Mouse (Mus musculus) spleen, postnatal 10 days (tissue): ENCODE results near the gene Olfr67.
"Not testable (repeated sequence)": the region's sequence is repeated elsewhere in the genome, so short reads cannot be mapped to it uniquely, and the experiment has no call there.

ENCODE experiments used
- DNase-seq, 2 experiments: peaks; one replicate each; pipeline ENCODE4 v3.0.0; 2021 to 2022; ENCODE audit warnings: low spot score in 2 of 2

Gene Olfr67

DNA sequence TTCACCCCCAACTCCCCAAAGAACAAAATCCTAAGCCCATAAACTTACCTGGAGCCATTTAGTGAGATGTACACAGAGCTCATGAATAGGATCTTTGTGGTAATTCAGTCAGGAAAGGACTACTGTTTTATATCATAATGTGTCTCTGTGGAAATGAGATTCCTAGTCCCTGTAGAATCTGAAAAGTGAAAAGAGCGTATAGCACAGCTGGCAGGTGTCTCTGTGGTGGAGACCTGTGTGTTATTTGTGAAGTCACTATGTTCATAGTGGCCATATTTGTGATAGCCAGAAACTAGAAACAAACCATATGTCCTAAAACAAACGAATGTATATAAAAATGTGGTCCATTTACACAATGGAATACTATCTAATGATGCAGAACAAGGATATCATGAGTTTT is 20.1 kb downstream of the Olfr67 start, which contains the start of gene Olfr69:
Gene Olfr69, minus strand, starts transcription at position 101 of the 400 bp plus-strand sequence.
- DNase-seq = no peak

DNA sequence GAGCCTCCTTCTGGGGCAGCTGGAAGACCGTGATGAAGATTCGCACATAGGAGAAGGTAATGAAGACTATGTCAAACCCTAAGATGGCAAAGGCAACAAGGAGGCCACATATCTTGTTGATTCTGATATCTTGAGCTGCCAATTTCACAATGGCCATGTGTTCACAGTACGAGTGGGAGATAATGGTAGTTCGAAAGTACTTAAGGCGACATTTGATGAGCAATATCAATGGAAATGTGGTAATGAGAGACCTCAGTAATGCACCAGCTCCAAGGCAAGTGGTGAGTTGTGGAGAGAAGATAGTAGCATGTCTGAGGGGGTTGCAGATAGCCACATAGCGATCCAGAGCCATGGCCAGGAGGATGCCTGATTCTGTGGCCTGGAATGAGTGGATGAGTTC is 23.9 kb downstream of the Olfr67 start:
- DNase-seq = not testable (repeated sequence)

DNA sequence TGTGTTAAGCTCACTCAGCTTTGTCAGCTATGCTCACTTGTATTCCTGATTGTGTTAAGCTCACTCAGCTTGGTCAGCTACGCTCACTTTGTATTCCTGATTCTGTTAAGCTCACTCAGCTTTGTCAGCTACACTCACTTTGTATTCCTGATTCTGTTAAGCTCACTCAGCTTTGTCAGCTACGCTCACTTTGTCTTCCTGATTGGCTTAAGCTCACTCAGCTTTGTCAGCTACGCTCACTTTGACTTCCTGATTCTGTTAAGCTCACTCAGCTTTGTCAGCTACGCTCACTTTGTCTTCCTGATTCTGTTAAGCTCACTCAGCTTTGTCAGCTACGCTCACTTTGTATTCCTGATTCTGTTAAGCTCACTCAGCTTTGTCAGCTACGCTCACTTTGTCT is 29.4 kb downstream of the Olfr67 start:
- DNase-seq = not testable (repeated sequence)

DNA sequence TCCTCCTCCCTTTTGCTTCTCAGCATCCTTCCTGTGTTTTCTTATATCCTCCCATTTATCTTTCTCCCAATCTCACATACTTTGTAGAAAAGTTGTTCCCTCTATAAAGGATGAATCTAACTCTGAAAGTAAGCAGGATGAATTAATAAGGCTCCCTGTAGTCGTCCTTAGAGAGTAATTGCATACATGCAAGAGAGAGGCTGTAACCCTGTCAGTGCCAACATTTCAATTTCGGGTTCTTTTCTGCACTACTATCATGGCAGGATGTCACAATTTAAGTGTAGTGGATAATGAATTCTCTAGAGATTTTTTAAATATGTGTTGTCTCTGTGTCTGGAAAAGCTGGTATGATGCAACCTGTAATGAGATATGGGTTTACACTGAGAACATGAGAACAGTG is 34.4 kb downstream of the Olfr67 start, which contains the start of gene Olfr630:
Gene Olfr630, minus strand, starts transcription at position 101 of the 400 bp plus-strand sequence.
- DNase-seq = no peak

DNA sequence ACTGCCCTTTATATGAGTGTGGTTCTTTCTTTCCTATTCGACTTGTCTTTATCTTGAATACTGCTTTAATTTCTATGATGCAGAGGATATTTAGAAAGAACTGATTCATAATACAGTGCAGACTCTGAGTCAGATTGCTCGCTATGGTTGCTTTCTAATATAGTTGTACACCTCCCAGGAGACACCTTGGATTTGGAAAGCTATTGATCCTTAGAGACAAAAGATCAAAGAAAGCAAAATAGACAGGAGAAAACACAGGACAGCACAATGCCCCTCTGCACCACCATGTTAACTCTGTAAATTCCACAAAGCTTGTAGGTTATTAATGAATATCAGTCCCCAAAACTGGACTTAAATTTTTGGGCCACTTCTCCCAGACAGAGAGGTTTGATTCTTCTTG is 46.8 kb downstream of the Olfr67 start, which contains the start of gene Olfr629:
Gene Olfr629, minus strand, starts transcription at position 101 of the 400 bp plus-strand sequence.
- no peak for DNase-seq
